Mouse (Mus musculus) myocyte (in vitro differentiated cells): Measurements from ENCODE around the gene Cnot8.

Source experiments
- CEBPB ChIP-seq: IDR thresholded peaks from 2 replicates; pipeline ENCODE4 v1.6.1; 2011; ENCODE audit warnings: mild to moderate bottlenecking, moderate library complexity; ENCODE audit not compliant: poor library complexity, insufficient read depth, severe bottlenecking
- E2F4 ChIP-seq: IDR thresholded peaks from one replicate; pipeline ENCODE4 v1.6.1; 2011; ENCODE audit warnings: mild to moderate bottlenecking, control low read depth, moderate library complexity; ENCODE audit not compliant: insufficient read depth
- MAX ChIP-seq: IDR thresholded peaks from one replicate; pipeline ENCODE4 v1.6.1; 2011; ENCODE audit warnings: low read depth, mild to moderate bottlenecking, control low read depth
- MYOD1 ChIP-seq, 3 experiments: IDR thresholded peaks; one replicate each; pipeline ENCODE4 v1.6.1; 2011; ENCODE audit warnings: control low read depth in 2 of 3, low read depth in 2 of 3, mild to moderate bottlenecking in 2 of 3, moderate library complexity in 1 of 3; ENCODE audit not compliant: insufficient read length in 2 of 3, control insufficient read depth in 1 of 3
- MYOG ChIP-seq, 3 experiments: IDR thresholded peaks; one replicate each; pipeline ENCODE4 v1.6.1; 2011; ENCODE audit warnings: control low read depth in 2 of 3, low read depth in 2 of 3, mild to moderate bottlenecking in 2 of 3; ENCODE audit not compliant: insufficient read length in 2 of 3, control insufficient read depth in 1 of 3, insufficient read depth in 1 of 3
- POLR2A ChIP-seq: IDR thresholded peaks from one replicate; pipeline ENCODE4 v1.6.1; 2011; ENCODE audit warnings: low read depth, mild to moderate bottlenecking, control low read depth, moderate library complexity; ENCODE audit not compliant: insufficient read length
- POLR2AphosphoS2 ChIP-seq: IDR thresholded peaks from one replicate; pipeline ENCODE4 v1.6.1; 2011; ENCODE audit warnings: low read depth, control low read depth; ENCODE audit not compliant: insufficient read length
- REST ChIP-seq: IDR thresholded peaks from one replicate; pipeline ENCODE4 v1.6.1; 2011; ENCODE audit warnings: mild to moderate bottlenecking, control low read depth, moderate library complexity; ENCODE audit not compliant: insufficient read depth, insufficient read length
- SRF ChIP-seq: IDR thresholded peaks from one replicate; pipeline ENCODE4 v1.6.1; 2011; ENCODE audit warnings: low read depth; ENCODE audit not compliant: control insufficient read depth, insufficient read length
- TCF12 ChIP-seq: IDR thresholded peaks from one replicate; pipeline ENCODE4 v1.6.1; 2011; ENCODE audit warnings: mild to moderate bottlenecking, control low read depth; ENCODE audit not compliant: poor library complexity, insufficient read depth, severe bottlenecking
- TCF3 ChIP-seq: IDR thresholded peaks from one replicate; pipeline ENCODE4 v1.6.1; 2011; ENCODE audit warnings: low read depth, control low read depth; ENCODE audit not compliant: insufficient read length
- USF1 ChIP-seq: IDR thresholded peaks from one replicate; pipeline ENCODE4 v1.6.1; 2011; ENCODE audit warnings: low read depth, mild to moderate bottlenecking, control low read depth, moderate library complexity

GRCm38 (mm10) chr11:58102146-58102545, 1.8 kb upstream of the Cnot8 start:
- TF ChIP-seq SRF (no peak), POLR2A (no peak), E2F4 (no peak), REST (no peak), MYOD1 (IDR thresholded peaks at IDR 0.05; ENCODE audit: control insufficient read depth in 1 of 3, insufficient read length in 2 of 3, low read depth in 2 of 3) (no peak), USF1 (no peak), TCF12 (no peak), POLR2AphosphoS2 (no peak), TCF3 (no peak), CEBPB (no peak), MAX (no peak), MYOG (IDR thresholded peaks at IDR 0.05; ENCODE audit: control insufficient read depth in 1 of 3, insufficient read depth in 1 of 3, insufficient read length in 2 of 3, low read depth in 2 of 3) (no peak)
